Mouse (Mus musculus) liver, embryonic 11.5 days (tissue): ENCODE results near the gene Esx1. TPM values are rescaled to one million over a fixed set of nuclear protein-coding genes. Genes with fewer than 3 reads are reported as not detected.

Source experiments
- polyA plus RNA-seq: library from polyadenylated mRNA; unstranded; fragments of >200 nt; fragmentation: Nextera tagmentation; extraction: Ambion mirVana; gene quantifications from 2 replicates; pipeline ENCODE4 v1.2.1, GENCODE M21; 2014

Gene Esx1
- polyA plus RNA-seq, 1 experiment from 2014 or later = not detected

Other genes with a start within 250 kb of the Esx1 start
- not detected in 2 replicates for gene H2bfm, start 194.8 kb downstream of the Esx1 start, polyA plus RNA-seq
- gene Tmsb15b2, start 146.6 kb downstream of the Esx1 start, polyA plus RNA-seq = 14.5 and 21.1 TPM in 2 replicates
- 1.8 and 2.8 TPM in 2 replicates for gene Tmsb15l, start 145.2 kb downstream of the Esx1 start, polyA plus RNA-seq
- gene Tmsb15b1, start 145.2 kb downstream of the Esx1 start, polyA plus RNA-seq = 6.2 and 8.4 TPM in 2 replicates
- 2.6 and 3.0 TPM in 2 replicates for gene Zcchc18, start 128.9 kb downstream of the Esx1 start, polyA plus RNA-seq
- gene Slc25a53, start 83.8 kb downstream of the Esx1 start, polyA plus RNA-seq = 3.7 and 5.0 TPM in 2 replicates
- 4.2 and 4.9 TPM in 2 replicates for gene Fam199x, start 72.5 kb downstream of the Esx1 start, polyA plus RNA-seq